Mouse (Mus musculus) intestine, postnatal 0 days (tissue): ENCODE data around the gene Samd4b. TPM values are rescaled to one million over a fixed set of nuclear protein-coding genes. Genes with fewer than 3 reads are reported as not detected.
"Not testable (repeated sequence)": the region's sequence is repeated elsewhere in the genome, so short reads cannot be mapped to it uniquely, and the experiment has no call there.

Experiments
- ATAC-seq: fragments of 200-750 bp; cut with Nextera tagmentation; 2 replicates; pipeline ENCODE4 v1.8.0; 2017; ENCODE audit warnings: mild to moderate bottlenecking, moderate TSS enrichment, moderate library complexity
- H3K27ac ChIP-seq: fragments of 300-500 bp; sonication (generic); 2 replicates; pipeline ENCODE4 v1.5.1; 2014; ENCODE audit warnings: mild to moderate bottlenecking, low read depth, low read length, moderate library complexity
- H3K27me3 ChIP-seq: fragments of 300-500 bp; sonication (generic); replicated peaks from 2 replicates; pipeline ENCODE4 v1.6.1; 2014; ENCODE audit warnings: low read length, mixed read lengths; ENCODE audit not compliant: control insufficient read depth, insufficient read depth
- H3K36me3 ChIP-seq: fragments of 300-500 bp; sonication (generic); 2 replicates; pipeline ENCODE4 v1.6.1; 2014; ENCODE audit warnings: mild to moderate bottlenecking, moderate library complexity; ENCODE audit not compliant: control insufficient read depth, insufficient read depth
- H3K4me1 ChIP-seq: fragments of 300-500 bp; sonication (generic); replicated peaks from 2 replicates; pipeline ENCODE4 v1.6.1; 2014; ENCODE audit warnings: antibody characterized with exemption, low read length, mixed read lengths; ENCODE audit not compliant: control insufficient read depth, insufficient read depth
- H3K4me2 ChIP-seq: fragments of 300-500 bp; sonication (generic); replicated peaks from 2 replicates; pipeline ENCODE4 v1.6.1; 2014; ENCODE audit warnings: low read depth, mild to moderate bottlenecking, moderate library complexity
- H3K4me3 ChIP-seq: fragments of 300-500 bp; sonication (generic); 2 replicates; pipeline ENCODE4 v1.5.1; 2014; ENCODE audit warnings: low read depth, low read length
- H3K9ac ChIP-seq: fragments of 300-500 bp; sonication (generic); 2 replicates; pipeline ENCODE4 v1.6.1; 2014; ENCODE audit warnings: mild to moderate bottlenecking, low read depth, low read length
- H3K9me3 ChIP-seq: fragments of 300-500 bp; sonication (generic); 2 replicates; pipeline ENCODE4 v1.6.1; 2016; ENCODE audit warnings: mixed run types; ENCODE audit not compliant: control insufficient read depth
- CTCF ChIP-seq: sonication (generic); IDR thresholded peaks from 2 replicates; pipeline ENCODE4 v1.5.1; 2016; ENCODE audit warnings: low read depth, mild to moderate bottlenecking, control low read depth, antibody characterized with exemption, moderate library complexity
- WGBS: fragments of 180-500 bp; shearing (Covaris S2); extraction: QIAGEN DNeasy Blood & Tissue Kit; methylation state at CpG from one replicate; pipeline ENCODE4 v1.1.7; 2014; 5-methylcytosine and 5-hydroxymethylcytosine counted together
- polyA plus RNA-seq: library from polyadenylated mRNA; unstranded; fragments of >200 nt; fragmentation: Nextera tagmentation; extraction: Ambion mirVana; gene quantifications from 2 replicates; pipeline ENCODE4 v1.2.1, GENCODE M21; 2015

The Samd4b gene
- polyA plus RNA-seq, 1 experiment from 2014 or later: 13.4 TPM

GRCm38 (mm10) chr7:28398696-28399340, 199.1 kb downstream of the Samd4b start:
- Histone ChIP-seq H3K27me3 (no peaks in the 10 kb centered on the region), H3K9me3 (no peaks in the 10 kb centered on the region), H3K9ac (no peak overlapping the region), H3K4me2 (no peak overlapping the region), H3K4me1 (no peaks in the 10 kb centered on the region), H3K4me3 (no peak overlapping the region), H3K27ac (no peak overlapping the region; the same call in 1 of the 2 replicates), H3K36me3 (peaks cover 83% of the 10 kb centered on the region)
- TF ChIP-seq CTCF: no peak
- WGBS: 88% methylated on average over 10 of the region's 10 CpGs
- no peak for ATAC-seq

DNA sequence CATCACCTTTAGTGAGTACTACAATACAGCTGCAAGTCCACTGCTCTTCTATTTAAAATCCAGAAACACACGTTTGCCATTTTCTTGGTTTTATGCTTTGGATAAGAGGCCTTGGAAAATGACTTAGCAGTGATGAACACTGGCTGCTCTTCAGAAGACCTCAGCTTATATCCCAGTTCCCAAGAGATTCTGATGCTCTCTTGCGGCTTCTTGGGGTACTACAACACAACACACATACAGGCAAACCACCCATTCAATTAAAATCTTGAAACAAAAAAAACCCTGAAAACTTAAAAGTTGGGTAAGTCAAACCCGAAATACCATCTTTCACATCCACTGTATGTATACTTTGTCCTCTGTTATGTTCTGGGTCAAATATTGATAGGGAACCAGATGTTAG, 199.9 kb downstream of the Samd4b start:
- Histone ChIP-seq H3K9ac (no peak overlapping the region), H3K36me3 (peaks cover 75% of the 10 kb centered on the region), H3K9me3 (no peaks in the 10 kb centered on the region), H3K4me3 (no peak overlapping the region), H3K4me1 (no peaks in the 10 kb centered on the region), H3K27me3 (no peaks in the 10 kb centered on the region), H3K4me2 (no peak overlapping the region), H3K27ac (no peak overlapping the region)
- TF ChIP-seq CTCF: peak; percentile 69
- no peak for ATAC-seq
- 66% methylated on average over 3 of the region's 3 CpGs for WGBS

DNA sequence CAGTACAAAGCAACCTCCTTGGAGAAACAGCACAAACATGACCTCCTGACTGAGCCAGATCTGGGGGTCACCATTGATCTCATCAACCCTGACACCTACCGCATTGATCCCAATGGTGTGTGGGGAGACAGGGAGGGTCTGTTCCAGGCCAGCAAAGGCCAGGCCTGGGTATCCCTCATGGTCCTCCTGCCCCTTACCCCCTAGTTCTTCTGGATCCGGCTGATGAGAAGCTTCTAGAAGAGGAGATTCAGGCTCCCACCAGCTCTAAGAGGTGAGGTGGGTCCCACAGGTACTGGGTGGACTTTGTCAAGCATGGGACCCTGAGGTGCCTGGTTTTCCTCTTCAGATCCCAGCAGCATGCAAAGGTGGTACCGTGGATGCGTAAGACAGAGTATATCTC, 202.5 kb downstream of the Samd4b start:
- H3K4me1 ChIP-seq: no peaks in the 10 kb centered on the region; the same call in 1 of the 2 replicates
- peaks cover 56% of the 10 kb centered on the region for H3K36me3 ChIP-seq
- no peak overlapping the region for H3K9ac ChIP-seq
- no peaks in the 10 kb centered on the region for H3K9me3 ChIP-seq
- no peak overlapping the region for H3K4me3 ChIP-seq
- no peak overlapping the region for H3K4me2 ChIP-seq
- no peak for TF ChIP-seq CTCF
- H3K27ac ChIP-seq: no peak overlapping the region
- ATAC-seq: no peak
- H3K27me3 ChIP-seq: no peaks in the 10 kb centered on the region
- WGBS: 94% methylated on average over 4 of the region's 4 CpGs

DNA sequence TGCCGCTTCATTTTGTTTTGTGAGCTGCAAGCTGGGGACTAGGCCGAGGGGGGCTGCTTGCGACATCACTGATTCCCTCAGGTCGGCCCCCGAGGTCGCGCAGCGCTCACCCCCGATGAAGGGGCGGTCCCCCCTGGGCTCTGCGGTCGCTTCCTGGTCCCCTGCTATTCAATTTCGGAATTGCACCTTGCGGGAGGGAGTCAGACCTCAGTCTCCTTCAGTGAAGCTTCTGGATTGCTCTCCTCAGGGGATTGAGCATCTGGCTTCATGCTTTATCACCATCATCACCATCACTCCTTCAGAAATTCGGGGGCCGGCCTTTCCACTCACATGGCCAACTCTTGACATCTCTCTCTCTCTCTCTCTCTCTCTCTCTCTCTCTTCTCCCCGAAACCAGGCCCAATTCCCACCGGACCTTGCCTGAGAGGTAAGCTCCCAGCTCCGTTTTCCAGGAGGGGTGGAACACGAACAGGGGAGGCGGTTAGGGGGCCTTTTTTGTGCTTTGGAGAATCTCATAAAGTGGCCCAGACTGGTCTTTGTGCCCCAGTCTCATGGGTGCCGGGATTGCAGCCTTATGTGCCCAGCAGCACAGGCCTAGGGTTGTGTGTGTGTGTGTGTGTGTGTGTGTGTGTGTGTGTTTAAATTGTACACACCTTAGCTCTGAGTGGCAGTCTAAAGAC, 204.5 kb downstream of the Samd4b start:
- peaks cover 53% of the 10 kb centered on the region for H3K36me3 ChIP-seq
- no peaks in the 10 kb centered on the region for H3K27me3 ChIP-seq
- H3K27ac ChIP-seq: peak overlapping the region; percentile 80
- peak overlapping the region; percentile 91 for H3K4me2 ChIP-seq
- H3K9ac ChIP-seq: peak overlapping the region; percentile 85
- no peak for TF ChIP-seq CTCF
- ATAC-seq: no peak
- H3K9me3 ChIP-seq: no peaks in the 10 kb centered on the region
- H3K4me1 ChIP-seq: no peaks in the 10 kb centered on the region; the same call in 1 of the 2 replicates
- peak overlapping the region; percentile 83 for H3K4me3 ChIP-seq
- WGBS: 2% methylated on average over 22 of the region's 22 CpGs

DNA sequence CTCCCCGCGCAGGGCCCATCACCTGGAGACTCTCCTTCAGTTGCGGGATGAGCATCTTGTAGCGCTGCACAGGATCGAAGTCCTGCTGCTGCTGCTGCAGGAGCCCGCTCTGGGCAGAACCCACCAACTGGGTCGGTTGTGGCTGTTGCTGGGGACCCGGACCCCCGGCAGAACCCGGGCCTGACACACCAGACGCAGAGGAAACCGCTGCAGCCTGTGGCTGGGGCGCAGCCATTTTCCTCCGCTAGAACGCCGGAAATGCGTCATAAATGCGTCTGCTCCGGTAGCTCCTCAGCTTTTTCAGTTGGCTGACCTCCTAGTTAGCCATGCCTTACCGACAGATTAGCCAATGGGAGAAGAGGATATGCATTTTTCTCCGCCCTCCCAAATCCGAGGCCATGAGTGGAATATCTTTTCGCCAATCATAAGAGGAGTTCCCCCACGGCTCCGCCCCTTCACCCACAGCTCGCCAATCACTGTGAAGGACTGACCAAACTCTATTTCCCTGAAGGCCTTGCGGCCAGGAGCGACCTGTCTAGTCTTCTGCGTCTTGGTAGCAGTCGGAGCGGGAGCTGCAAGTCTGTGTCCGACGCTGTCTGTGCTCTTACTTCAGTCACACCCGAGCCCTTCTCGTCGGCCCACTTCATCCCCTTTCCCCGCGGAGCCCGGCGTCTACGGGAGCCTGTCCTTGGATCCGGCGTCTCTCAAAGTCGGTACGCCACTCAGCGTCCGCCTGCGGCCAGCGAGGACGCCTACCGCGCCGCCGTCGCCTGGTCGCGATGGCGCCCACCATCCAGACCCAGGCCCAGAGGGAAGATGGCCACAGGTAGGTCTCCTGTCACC, 205.3 kb downstream of the Samd4b start, which contains the start of the genes Med29 and Paf1:
Med29 (minus strand) TSS at position 280 of the 843 bp plus-strand sequence.
Paf1 (plus strand) TSS at position 523 of the 843 bp plus-strand sequence.
- Histone ChIP-seq H3K4me1 (no peaks in the 10 kb centered on the region; the same call in 1 of the 2 replicates), H3K27me3 (no peaks in the 10 kb centered on the region), H3K27ac (peak within 1 kb of the TSS; percentile 80), H3K4me2 (peak within 1 kb of the TSS; percentile 91), H3K36me3 (peaks cover 53% of the 10 kb centered on the region), H3K9me3 (no peaks in the 10 kb centered on the region), H3K4me3 (peak within 1 kb of the TSS; percentile 83), H3K9ac (peak within 1 kb of the TSS; percentile 85)
- under 1% methylated on average over 58 of the region's 58 CpGs for WGBS
- peak; percentile 92 for ATAC-seq
- peak; percentile 4; the same call in 1 of the 2 replicates for TF ChIP-seq CTCF

GRCm38 (mm10) chr7:28390331-28390730, 207.6 kb downstream of the Samd4b start:
- Histone ChIP-seq H3K4me2 (no peak overlapping the region), H3K4me1 (peaks cover 5% of the 10 kb centered on the region; the same call in 1 of the 2 replicates), H3K9me3 (no peaks in the 10 kb centered on the region), H3K27me3 (no peaks in the 10 kb centered on the region), H3K36me3 (peaks cover 50% of the 10 kb centered on the region), H3K9ac (no peak overlapping the region), H3K4me3 (no peak overlapping the region), H3K27ac (peak overlapping the region; percentile 90; the same call in 1 of the 2 replicates)
- 99% methylated on average over 3 of the region's 3 CpGs for WGBS
- no peak for ATAC-seq
- TF ChIP-seq CTCF: no peak

GRCm38 (mm10) chr7:28387384-28387783, 210.6 kb downstream of the Samd4b start:
- not testable (repeated sequence) for H3K9me3 ChIP-seq, H3K4me3 ChIP-seq, H3K27me3 ChIP-seq, H3K9ac ChIP-seq, H3K4me2 ChIP-seq, ATAC-seq, H3K27ac ChIP-seq
- Histone ChIP-seq H3K36me3 (peaks cover 46% of the 10 kb centered on the region), H3K4me1 (peaks cover 11% of the 10 kb centered on the region; the same call in 1 of the 2 replicates)
- WGBS: 81% methylated on average over 7 of the region's 7 CpGs

DNA sequence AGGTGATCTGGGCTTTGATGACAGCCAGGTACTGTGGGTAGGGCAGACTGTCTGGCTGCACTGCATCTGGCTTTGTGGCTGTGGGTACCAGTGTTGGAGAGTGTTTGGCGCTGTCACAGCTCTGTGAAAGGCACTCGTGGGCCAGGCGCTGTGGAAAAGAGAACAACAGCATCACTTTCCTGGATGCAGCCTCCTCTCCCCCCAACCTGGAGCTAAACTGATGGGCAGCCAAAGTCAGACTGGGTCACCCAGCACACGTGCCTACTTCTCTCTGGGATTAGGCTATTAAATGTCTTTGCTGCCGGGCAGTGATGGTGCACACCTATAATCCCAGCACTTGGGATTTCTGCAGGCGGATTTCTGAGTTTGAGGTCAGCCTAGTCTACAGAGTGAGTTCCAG, 211.1 kb downstream of the Samd4b start:
- Histone ChIP-seq H3K36me3 (peaks cover 46% of the 10 kb centered on the region), H3K4me1 (peaks cover 11% of the 10 kb centered on the region; the same call in 1 of the 2 replicates)
- not testable (repeated sequence) for H3K27ac ChIP-seq, H3K9ac ChIP-seq, H3K27me3 ChIP-seq, ATAC-seq, H3K4me3 ChIP-seq, H3K9me3 ChIP-seq, H3K4me2 ChIP-seq
- WGBS: 77% methylated on average over 6 of the region's 6 CpGs
